Mouse (Mus musculus) kidney, embryonic 16.5 days (tissue): ENCODE data around the gene Gm48551. TPM values are rescaled to one million over a fixed set of nuclear protein-coding genes. Genes with fewer than 3 reads are reported as not detected.
A peak's percentile ranks its signal among the peaks of the same experiment; 100 is the strongest.

Experiments
- ATAC-seq: fragments of 200-750 bp; cut with Nextera tagmentation; 2 replicates; pipeline ENCODE4 v1.8.0; 2017; ENCODE audit warnings: moderate TSS enrichment; ENCODE audit not compliant: low FRiP score, low TSS enrichment
- H3K27ac ChIP-seq: fragments of 300-500 bp; sonication (generic); 2 replicates; pipeline ENCODE4 v1.5.1; 2014; ENCODE audit warnings: low read length
- H3K27me3 ChIP-seq: fragments of 300-500 bp; sonication (generic); 2 replicates; pipeline ENCODE4 v1.6.1; 2014; ENCODE audit warnings: low read length, control low read depth, mixed read lengths; ENCODE audit not compliant: insufficient read depth
- H3K36me3 ChIP-seq: fragments of 300-500 bp; sonication (generic); 2 replicates; pipeline ENCODE4 v1.6.1; 2014; ENCODE audit warnings: low read length, control low read depth, mixed read lengths; ENCODE audit not compliant: insufficient read depth
- H3K4me1 ChIP-seq: fragments of 300-500 bp; sonication (generic); 2 replicates; pipeline ENCODE4 v1.6.1; 2014; ENCODE audit warnings: low read length, control low read depth, mixed read lengths; ENCODE audit not compliant: insufficient read depth
- H3K4me2 ChIP-seq: fragments of 300-500 bp; sonication (generic); replicated peaks from 2 replicates; pipeline ENCODE4 v1.6.1; 2014; ENCODE audit warnings: low read depth, low read length
- H3K4me3 ChIP-seq: fragments of 300-500 bp; sonication (generic); 2 replicates; pipeline ENCODE4 v1.5.1; 2014; ENCODE audit warnings: mild to moderate bottlenecking, low read length
- H3K9ac ChIP-seq: fragments of 300-500 bp; sonication (generic); replicated peaks from 2 replicates; pipeline ENCODE4 v1.6.1; 2014; ENCODE audit warnings: low read length
- H3K9me3 ChIP-seq: fragments of 300-500 bp; sonication (generic); 2 replicates; pipeline ENCODE4 v1.6.1; 2016; ENCODE audit warnings: low read length, control low read depth
- WGBS: fragments of 180-500 bp; shearing (Covaris S2); extraction: QIAGEN DNeasy Blood & Tissue Kit; methylation state at CpG from one replicate; pipeline ENCODE4 v1.1.7; 2014; 5-methylcytosine and 5-hydroxymethylcytosine counted together
- polyA plus RNA-seq: library from polyadenylated mRNA; unstranded; fragments of >200 nt; fragmentation: Nextera tagmentation; extraction: Ambion mirVana; gene quantifications from 2 replicates; pipeline ENCODE4 v1.2.1, GENCODE M21; 2015

The Gm48551 gene
- polyA plus RNA-seq, 1 experiment from 2014 or later = 5.0 TPM

GRCm38 (mm10) chr10:81356991-81357844, 27.0 kb upstream of the Gm48551 start, which contains the start of gene Mfsd12:
Gene Mfsd12, plus strand, starts transcription at chr10:81357491.
- H3K4me3 ChIP-seq = peak within 1 kb of the TSS; percentile 79
- 0 out of 2 replicates have a peak within 1 kb of the TSS, but pooled peaks have one; percentile 25 for H3K27ac ChIP-seq
- no peaks in the 10 kb centered on the region for H3K9me3 ChIP-seq
- peak within 1 kb of the TSS; percentile 99 for H3K4me2 ChIP-seq
- no peaks in the 10 kb centered on the region for H3K27me3 ChIP-seq
- WGBS = 2% methylated on average over 74 of the region's 79 CpGs
- H3K9ac ChIP-seq = peak within 1 kb of the TSS; percentile 83
- no peaks in the 10 kb centered on the region for H3K36me3 ChIP-seq
- peak; percentile 80 for ATAC-seq
- peaks cover 25% of the 10 kb centered on the region for H3K4me1 ChIP-seq

- Histone ChIP-seq H3K9me3 (no peaks in the 10 kb centered on the region), H3K4me3 (peak overlapping the region; percentile 79), H3K27me3 (no peaks in the 10 kb centered on the region), H3K4me1 (peaks cover 30% of the 10 kb centered on the region), H3K36me3 (no peaks in the 10 kb centered on the region), H3K27ac (0 out of 2 replicates have a peak overlapping the region, but pooled peaks have one; percentile 25), H3K9ac (peak overlapping the region; percentile 83), H3K4me2 (peak overlapping the region; percentile 99)
- ATAC-seq = no peak
- 43% methylated on average over 4 of the region's 4 CpGs for WGBS
Measured at GRCm38 (mm10) chr10:81358209-81358608, 26.1 kb upstream of the Gm48551 start.

GRCm38 (mm10) chr10:81358841-81359240, 25.4 kb upstream of the Gm48551 start:
- Histone ChIP-seq H3K4me2 (peak overlapping the region; percentile 99), H3K4me1 (peaks cover 37% of the 10 kb centered on the region), H3K27me3 (peaks cover 6% of the 10 kb centered on the region), H3K9ac (peak overlapping the region; percentile 83; the same call in 1 of the 2 replicates), H3K36me3 (no peaks in the 10 kb centered on the region), H3K4me3 (peak overlapping the region; percentile 79; the same call in 1 of the 2 replicates), H3K27ac (0 out of 2 replicates have a peak overlapping the region, but pooled peaks have one; percentile 25), H3K9me3 (no peaks in the 10 kb centered on the region)
- WGBS = 56% methylated on average over 1 of the region's 1 CpGs
- no peak for ATAC-seq

- Histone ChIP-seq H3K27me3 (peaks cover 13% of the 10 kb centered on the region), H3K36me3 (no peaks in the 10 kb centered on the region), H3K9me3 (no peaks in the 10 kb centered on the region), H3K4me2 (no peak overlapping the region), H3K27ac (no peak overlapping the region), H3K4me1 (peaks cover 55% of the 10 kb centered on the region), H3K9ac (no peak overlapping the region), H3K4me3 (no peak overlapping the region)
- WGBS = 61% methylated on average over 8 of the region's 8 CpGs
- no peak for ATAC-seq
Measured at GRCm38 (mm10) chr10:81360721-81361120, 23.5 kb upstream of the Gm48551 start.

- WGBS = 69% methylated on average over 12 of the region's 12 CpGs
- H3K9ac ChIP-seq = no peak overlapping the region
- ATAC-seq = no peak
- peaks cover 13% of the 10 kb centered on the region for H3K27me3 ChIP-seq
- H3K36me3 ChIP-seq = peaks cover 11% of the 10 kb centered on the region
- no peak overlapping the region for H3K4me3 ChIP-seq
- peaks cover 47% of the 10 kb centered on the region for H3K4me1 ChIP-seq
- H3K9me3 ChIP-seq = no peaks in the 10 kb centered on the region
- no peak overlapping the region for H3K4me2 ChIP-seq
- H3K27ac ChIP-seq = no peak overlapping the region
Measured at GRCm38 (mm10) chr10:81362336-81362949, 21.8 kb upstream of the Gm48551 start.

- ATAC-seq = peak; percentile 16
- Histone ChIP-seq H3K36me3 (peaks cover 23% of the 10 kb centered on the region), H3K9ac (peak overlapping the region; percentile 59), H3K4me2 (peak overlapping the region; percentile 71), H3K27me3 (peaks cover 13% of the 10 kb centered on the region), H3K4me3 (peak overlapping the region; percentile 44), H3K27ac (no peak overlapping the region), H3K9me3 (no peaks in the 10 kb centered on the region), H3K4me1 (peaks cover 36% of the 10 kb centered on the region)
- 10% methylated on average over 50 of the region's 54 CpGs for WGBS
Measured at GRCm38 (mm10) chr10:81363436-81364346, 20.6 kb upstream of the Gm48551 start.

- 6% methylated on average over 28 of the region's 28 CpGs for WGBS
- Histone ChIP-seq H3K9me3 (no peaks in the 10 kb centered on the region), H3K36me3 (peaks cover 33% of the 10 kb centered on the region), H3K9ac (peak overlapping the region; percentile 59), H3K27me3 (peaks cover 13% of the 10 kb centered on the region), H3K27ac (no peak overlapping the region), H3K4me2 (peak overlapping the region; percentile 71), H3K4me1 (peaks cover 30% of the 10 kb centered on the region), H3K4me3 (peak overlapping the region; percentile 44)
- no peak for ATAC-seq
Measured at GRCm38 (mm10) chr10:81364666-81365065, 19.6 kb upstream of the Gm48551 start.

GRCm38 (mm10) chr10:81365073-81365472, 19.2 kb upstream of the Gm48551 start:
- WGBS = 34% methylated on average over 4 of the region's 4 CpGs
- no peak for ATAC-seq
- Histone ChIP-seq H3K4me2 (peak overlapping the region; percentile 71; the same call in 1 of the 2 replicates), H3K4me3 (no peak overlapping the region), H3K4me1 (peaks cover 30% of the 10 kb centered on the region), H3K27ac (no peak overlapping the region), H3K9ac (no peak overlapping the region), H3K36me3 (peaks cover 37% of the 10 kb centered on the region), H3K9me3 (no peaks in the 10 kb centered on the region), H3K27me3 (peaks cover 13% of the 10 kb centered on the region)
